Mouse (Mus musculus) CH12.LX (cell line): ENCODE data around the gene Col18a1.

Experiments
- CHD1 ChIP-seq: IDR thresholded peaks from 2 replicates; pipeline ENCODE4 v1.6.1; 2012; ENCODE audit warnings: low read depth, low read length, improper control_type of control experiment, inconsistent platforms
- CTCF ChIP-seq, 2 experiments: IDR thresholded peaks in 1 of 2; conservative IDR thresholded peaks in 1 of 2; 2 replicates each; pipeline ENCODE4 v1.5.1; 2011 to 2012; ENCODE audit warnings: low read depth in 2 of 2, low read length in 2 of 2, improper control_type of control experiment in 1 of 2, inconsistent platforms in 1 of 2, mild to moderate bottlenecking in 1 of 2, moderate library complexity in 1 of 2
- E2F4 ChIP-seq: IDR thresholded peaks from 2 replicates; pipeline ENCODE4 v1.6.1; 2011; ENCODE audit warnings: low read depth, low read length, improper control_type of control experiment; ENCODE audit not compliant: insufficient replicate concordance
- EP300 ChIP-seq: IDR thresholded peaks from 2 replicates; pipeline ENCODE4 v1.6.1; 2011; ENCODE audit warnings: low read length, improper control_type of control experiment
- ETS1 ChIP-seq: conservative IDR thresholded peaks from 2 replicates; pipeline ENCODE4 v1.6.1; 2012; ENCODE audit warnings: low read depth, mild to moderate bottlenecking, inconsistent platforms, low read length, improper control_type of control experiment, moderate library complexity
- JUND ChIP-seq: conservative IDR thresholded peaks from 2 replicates; pipeline ENCODE4 v1.6.1; 2011; ENCODE audit warnings: low read depth, low read length, improper control_type of control experiment
- MAZ ChIP-seq: IDR thresholded peaks from 2 replicates; pipeline ENCODE4 v1.6.1; 2012; ENCODE audit warnings: low read depth, mild to moderate bottlenecking, inconsistent platforms, low read length, improper control_type of control experiment, moderate library complexity
- MXI1 ChIP-seq: IDR thresholded peaks from 2 replicates; pipeline ENCODE4 v1.6.1; 2011; ENCODE audit warnings: mild to moderate bottlenecking, low read depth, low read length, improper control_type of control experiment
- POLR2AphosphoS2 ChIP-seq: IDR thresholded peaks from 2 replicates; pipeline ENCODE4 v1.6.1; 2011; ENCODE audit warnings: low read depth, low read length, improper control_type of control experiment
- TBP ChIP-seq: conservative IDR thresholded peaks from 2 replicates; pipeline ENCODE4 v1.6.1; 2011; ENCODE audit warnings: low read depth, low read length, improper control_type of control experiment

- TF ChIP-seq TBP = no peak
- no peak for TF ChIP-seq EP300
- no peak for TF ChIP-seq CHD1
- TF ChIP-seq E2F4 = no peak
- TF ChIP-seq MXI1 = no peak
- no peak for TF ChIP-seq CTCF (conservative IDR thresholded peaks at IDR 0.05 in 1 of 2, IDR thresholded peaks at IDR 0.05 in 1 of 2; ENCODE audit: low read depth in 2 of 2, low read length in 2 of 2)
- TF ChIP-seq JUND = no peak
- TF ChIP-seq MAZ = no peak
- TF ChIP-seq ETS1 = no peak
- TF ChIP-seq POLR2AphosphoS2 = no peak
Observed at GRCm38 (mm10) chr10:77164041-77164436, 2.3 kb downstream of the Col18a1 start.
